Mouse (Mus musculus): ENCODE results near the gene Rab5if.
"Not testable (repeated sequence)": the region's sequence is repeated elsewhere in the genome, so short reads cannot be mapped to it uniquely, and the experiment has no call there.

Rab5if gene

GRCm38 (mm10) chr2:156853999-156854771 is 8.7 kb upstream of the Rab5if start:
- DNase-seq (ENCODE audit: extremely low read depth, insufficient read length, low spot score): not testable (repeated sequence)

- DNase-seq (ENCODE audit: extremely low read depth, insufficient read length, low spot score): no peak
These were observed 6.6 kb upstream of the Rab5if start for GRCm38 (mm10) chr2:156856311-156856710.

GRCm38 (mm10) chr2:156857385-156857791 is 5.5 kb upstream of the Rab5if start:
- no peak for DNase-seq (ENCODE audit: extremely low read depth, insufficient read length, low spot score)

GRCm38 (mm10) chr2:156857835-156858234 is 5.1 kb upstream of the Rab5if start, which contains the start of gene 4930518I15Rik:
4930518I15Rik (minus strand) TSS chr2:156857946.
- DNase-seq (ENCODE audit: extremely low read depth, insufficient read length, low spot score): no peak

- DNase-seq (ENCODE audit: extremely low read depth, insufficient read length, low spot score): no peak
These were observed 4.3 kb upstream of the Rab5if start for GRCm38 (mm10) chr2:156858671-156859070.

GRCm38 (mm10) chr2:156862041-156862717 is 749 bp upstream of the Rab5if start:
- peak; percentile 36 for DNase-seq (ENCODE audit: extremely low read depth, insufficient read length, low spot score)

GRCm38 (mm10) chr2:156863487-156864160 is 696 bp downstream of the Rab5if start:
- DNase-seq (ENCODE audit: extremely low read depth, insufficient read length, low spot score): peak; percentile 62

- peak; percentile 19 for DNase-seq (ENCODE audit: extremely low read depth, insufficient read length, low spot score)
These were observed 1.6 kb downstream of the Rab5if start for GRCm38 (mm10) chr2:156864481-156864880.

- DNase-seq (ENCODE audit: extremely low read depth, insufficient read length, low spot score): no peak
These were observed 6.1 kb downstream of the Rab5if start for GRCm38 (mm10) chr2:156868994-156869393.

- DNase-seq (ENCODE audit: extremely low read depth, insufficient read length, low spot score): no peak
These were observed 6.6 kb downstream of the Rab5if start for GRCm38 (mm10) chr2:156869554-156869953.

- DNase-seq (ENCODE audit: extremely low read depth, insufficient read length, low spot score): no peak
These were observed 7.6 kb downstream of the Rab5if start for GRCm38 (mm10) chr2:156870519-156870918.

GRCm38 (mm10) chr2:156873629-156874028 is 10.7 kb downstream of the Rab5if start:
- peak; percentile 25 for DNase-seq (ENCODE audit: extremely low read depth, insufficient read length, low spot score)

GRCm38 (mm10) chr2:156874047-156874759 is 11.3 kb downstream of the Rab5if start:
- DNase-seq (ENCODE audit: extremely low read depth, insufficient read length, low spot score): no peak

- DNase-seq (ENCODE audit: extremely low read depth, insufficient read length, low spot score): no peak
These were observed 12.0 kb downstream of the Rab5if start for GRCm38 (mm10) chr2:156874760-156875510.

- DNase-seq (ENCODE audit: extremely low read depth, insufficient read length, low spot score): peak; percentile 24
These were observed 14.8 kb downstream of the Rab5if start for GRCm38 (mm10) chr2:156877726-156878125.

GRCm38 (mm10) chr2:156879541-156879940 is 16.6 kb downstream of the Rab5if start:
- DNase-seq (ENCODE audit: extremely low read depth, insufficient read length, low spot score): peak; percentile 49

GRCm38 (mm10) chr2:156882431-156883001 is 19.6 kb downstream of the Rab5if start:
- DNase-seq (ENCODE audit: extremely low read depth, insufficient read length, low spot score): peak; percentile 25

- no peak for DNase-seq (ENCODE audit: extremely low read depth, insufficient read length, low spot score)
These were observed 21.7 kb downstream of the Rab5if start for GRCm38 (mm10) chr2:156884396-156885211.

GRCm38 (mm10) chr2:156885666-156886065 is 22.7 kb downstream of the Rab5if start:
- DNase-seq (ENCODE audit: extremely low read depth, insufficient read length, low spot score): not testable (repeated sequence)
